Mouse (Mus musculus): ENCODE results near the gene Tspan12.

DNA sequence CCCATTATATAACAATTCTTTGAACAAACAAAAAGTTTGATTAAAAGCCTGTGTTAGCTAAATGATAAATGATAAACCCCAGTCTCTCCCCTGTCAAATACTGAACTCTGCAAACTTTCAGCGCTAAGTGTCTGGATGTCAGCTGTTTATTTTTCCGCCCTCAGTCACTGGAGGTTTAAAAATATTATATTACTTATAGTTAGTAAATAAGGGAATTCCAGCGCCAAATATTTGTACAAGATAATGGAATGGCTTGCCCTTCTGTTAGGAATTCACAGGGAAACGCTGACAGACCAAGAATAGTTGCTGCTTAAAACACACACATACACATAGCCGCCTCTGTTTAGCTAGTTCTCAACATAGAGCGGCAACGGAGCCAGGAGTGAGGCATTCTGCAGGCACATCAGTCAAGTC, 29.6 kb downstream of the Tspan12 start:
- TF ChIP-seq EP300 (IDR thresholded peaks at IDR 0.05; ENCODE audit: low read depth in 1 of 2, low read length in 2 of 2) = no peak
- no peak for TF ChIP-seq ZNF384 (IDR thresholded peaks at IDR 0.05; ENCODE audit: low read depth, low read length)
- no peak for TF ChIP-seq BHLHE40 (IDR thresholded peaks at IDR 0.05; ENCODE audit: borderline replicate concordance, low read depth, low read length)
- no peak for TF ChIP-seq CTCF (IDR thresholded peaks at IDR 0.05 in 2 of 3, conservative IDR thresholded peaks at IDR 0.05 in 1 of 3; ENCODE audit: control insufficient read depth in 1 of 3, insufficient read depth in 1 of 3, low read depth in 2 of 3, low read length in 3 of 3, poor library complexity in 1 of 3, severe bottlenecking in 1 of 3)
- no peak for TF ChIP-seq USF1 (IDR thresholded peaks at IDR 0.05; ENCODE audit: low read depth, low read length)
- TF ChIP-seq NRF1 (IDR thresholded peaks at IDR 0.05; ENCODE audit: insufficient read depth, low read depth, low read length, poor library complexity, severe bottlenecking) = no peak
- TF ChIP-seq ZMIZ1 (IDR thresholded peaks at IDR 0.05; ENCODE audit: low read depth, low read length) = no peak
- TF ChIP-seq TCF12 (IDR thresholded peaks at IDR 0.05; ENCODE audit: low read depth, low read length) = no peak
- TF ChIP-seq MYB (IDR thresholded peaks at IDR 0.05; ENCODE audit: low read depth, low read length) = no peak
- no peak for TF ChIP-seq CHD2 (IDR thresholded peaks at IDR 0.05; ENCODE audit: low read length)
- TF ChIP-seq ZC3H11A (IDR thresholded peaks at IDR 0.05; ENCODE audit: low read depth, low read length) = no peak
- no peak for TF ChIP-seq ZKSCAN1 (IDR thresholded peaks at IDR 0.05; ENCODE audit: low read depth, low read length)
